ENCODE assay signal across 8 mouse cellular contexts in genomic region chr7:4478021-4478795, GRCm38 (mm10). TPM values are rescaled to one million over a fixed set of nuclear protein-coding genes. Genes with fewer than 3 reads are reported as not detected.
DNase-seq lines count a peak whose midpoint lies in the region; ATAC-seq and TF ChIP-seq lines count a peak whose summit lies in the region.

No protein-coding gene starts in this region.

- H3K4me3 ChIP-seq in ES-E14 (ENCODE audit: insufficient read depth in 1 of 2, low read depth in 1 of 2, low read length in 2 of 2, poor library complexity in 1 of 2, severe bottlenecking in 1 of 2): peak overlapping the region; percentile 80 to 85
- peak overlapping the region; percentile 54 for H3K4me3 ChIP-seq in cerebellum, adult 2 months (replicated peaks; ENCODE audit: insufficient read depth, low read depth, low read length)
- peak overlapping the region; percentile 37 for H3K4me3 ChIP-seq in forebrain, postnatal 0 days (ENCODE audit: low read depth, low read length)
- H3K4me3 ChIP-seq in lung, postnatal 0 days (ENCODE audit: low read depth, low read length): peak overlapping the region; percentile 38

- peak; percentile 18; the same call in 1 of the 2 replicates for TF ChIP-seq POLR2A in cerebellum, adult 2 months (IDR thresholded peaks at IDR 0.05; ENCODE audit: borderline replicate concordance, insufficient read depth, low read length)

- peak; percentile 87 for DNase-seq in ES-E14 (ENCODE audit: low read depth, low spot score)
- peak; percentile 76 to 86 for DNase-seq in cerebellum, adult 2 months
- DNase-seq in forebrain, postnatal 0 days: peak; percentile 74
- peak; percentile 83 for DNase-seq in heart, postnatal 4 days
- peak; percentile 45 to 57 for DNase-seq in layer of hippocampus, adult 8-10 months (ENCODE audit: low spot score in 2 of 2)
- peak; percentile 97 for DNase-seq in lung, postnatal 0 days (ENCODE audit: low spot score)
- DNase-seq in retina, embryonic 14.5 days (ENCODE audit: low spot score): peak; percentile 90
- no peak for DNase-seq in thymus, postnatal 10 days (ENCODE audit: low spot score in 2 of 2)

- H3K27me3 ChIP-seq in cerebellum, adult 2 months (ENCODE audit: control insufficient read depth, insufficient read depth, low read length): no peaks in the 10 kb centered on the region
- H3K27me3 ChIP-seq in forebrain, postnatal 0 days (ENCODE audit: insufficient read depth, low read length): no peaks in the 10 kb centered on the region; the same call in 1 of the 2 replicates
- no peaks in the 10 kb centered on the region for H3K27me3 ChIP-seq in lung, postnatal 0 days (replicated peaks; ENCODE audit: insufficient read depth, low read length)

- peak overlapping the region; percentile 59; the same call in 1 of the 2 replicates for H3K27ac ChIP-seq in ES-E14 (ENCODE audit: insufficient read depth, low read depth, low read length, poor library complexity, severe bottlenecking)
- no peak overlapping the region for H3K27ac ChIP-seq in cerebellum, adult 2 months (ENCODE audit: insufficient read depth, low read length)
- no peak overlapping the region for H3K27ac ChIP-seq in forebrain, postnatal 0 days (ENCODE audit: low read depth, low read length)
- H3K27ac ChIP-seq in lung, postnatal 0 days (ENCODE audit: low read length): peak overlapping the region; percentile 70

- H3K9me3 ChIP-seq in ES-E14 (ENCODE audit: control insufficient read depth, insufficient read depth, low read depth, low read length): no peaks in the 10 kb centered on the region
- no peaks in the 10 kb centered on the region for H3K9me3 ChIP-seq in forebrain, postnatal 0 days (ENCODE audit: low read length)
- no peaks in the 10 kb centered on the region for H3K9me3 ChIP-seq in lung, postnatal 0 days (ENCODE audit: low read length)

- peak; percentile 93 for ATAC-seq in forebrain, postnatal 0 days
- ATAC-seq in lung, postnatal 0 days: peak; percentile 96

- 1% methylated on average over 39 of the region's 39 CpGs for WGBS in cerebellum, adult 2 months
- WGBS in forebrain, postnatal 0 days: 3% methylated on average over 39 of the region's 39 CpGs
- 1% methylated on average over 39 of the region's 39 CpGs for WGBS in lung, postnatal 0 days

- H3K36me3 ChIP-seq in ES-E14 (ENCODE audit: control insufficient read depth, insufficient read depth, low read length, poor library complexity, severe bottlenecking): peaks cover 5% of the 10 kb centered on the region; the same call in 1 of the 2 replicates
- H3K36me3 ChIP-seq in forebrain, postnatal 0 days (ENCODE audit: insufficient read depth): peaks cover 31% of the 10 kb centered on the region
- peaks cover 14% of the 10 kb centered on the region; the same call in 1 of the 2 replicates for H3K36me3 ChIP-seq in lung, postnatal 0 days (ENCODE audit: insufficient read depth, low read length)

- peak overlapping the region; percentile 91 for H3K4me2 ChIP-seq in forebrain, postnatal 0 days (ENCODE audit: low read depth)
- H3K4me2 ChIP-seq in lung, postnatal 0 days (replicated peaks; ENCODE audit: low read depth, low read length): peak overlapping the region; percentile 69

- peak overlapping the region; percentile 66; the same call in 1 of the 2 replicates for H3K9ac ChIP-seq in ES-E14 (ENCODE audit: insufficient read depth, low read depth, low read length, poor library complexity, severe bottlenecking)
- peak overlapping the region; percentile 35 for H3K9ac ChIP-seq in forebrain, postnatal 0 days
- H3K9ac ChIP-seq in lung, postnatal 0 days (replicated peaks; ENCODE audit: low read depth): peak overlapping the region; percentile 29; the same call in 1 of the 2 replicates

- in situ Hi-C loops in ES-E14 (cut with MboI; ENCODE audit: low sequenced_read_pairs in 2 of 2, unreplicated experiment in 2 of 2): no loop called here

- TF ChIP-seq EP300 in lung, postnatal 0 days (IDR thresholded peaks at IDR 0.05): no peak

- H3K4me1 ChIP-seq in ES-E14 (ENCODE audit: control insufficient read depth in 2 of 2, insufficient read depth in 2 of 2, low read length in 2 of 2, poor library complexity in 1 of 2): peaks cover 1 to 5% of the 10 kb centered on the region in 2 experiments; a peak in 2 of 4 replicates
- no peaks in the 10 kb centered on the region; the same call in 1 of the 2 replicates for H3K4me1 ChIP-seq in cerebellum, adult 2 months (ENCODE audit: control insufficient read depth, insufficient read depth, low read length)
- 0 out of 2 replicates have a peak, but pooled peaks cover 4% of the 10 kb centered on the region for H3K4me1 ChIP-seq in forebrain, postnatal 0 days (ENCODE audit: insufficient read depth)
- H3K4me1 ChIP-seq in lung, postnatal 0 days (ENCODE audit: insufficient read depth, low read depth, low read length): peaks cover 6% of the 10 kb centered on the region; the same call in 1 of the 2 replicates

- no peak for TF ChIP-seq CTCF in cerebellum, adult 2 months (IDR thresholded peaks at IDR 0.05; ENCODE audit: borderline replicate concordance, insufficient read depth, low read depth, low read length)
- 0 out of 2 replicates have a peak, but pooled peaks have one; percentile 5 for TF ChIP-seq CTCF in forebrain, postnatal 0 days (IDR thresholded peaks at IDR 0.05; ENCODE audit: low read depth)
- TF ChIP-seq CTCF in lung, postnatal 0 days (IDR thresholded peaks at IDR 0.05): peak; percentile 28

TF ChIP-seq in ES-E14, 5 proteins besides CTCF, POLR2A, EP300 and RAD21:
- TF ChIP-seq CHD2 (IDR thresholded peaks at IDR 0.05; ENCODE audit: low read depth, low read length) (peak; percentile 59; the same call in 1 of the 2 replicates), HCFC1 (IDR thresholded peaks at IDR 0.05; ENCODE audit: borderline replicate concordance, insufficient read depth, low read length) (0 out of 2 replicates have a peak, but pooled peaks have one; percentile 16), MAFK (IDR thresholded peaks at IDR 0.05; ENCODE audit: insufficient read depth, low read depth, low read length) (no peak), ZC3H11A (IDR thresholded peaks at IDR 0.05; ENCODE audit: borderline replicate concordance, low read depth, low read length) (no peak)

RNA-seq across cellular contexts. Expression of gene Eps8l1, which starts 17.7 kb away (rescaled TPM):
- total RNA-seq in ES-E14 (2012; rRNA removed): 0.18 and 0.42 TPM in 2 replicates
- 10.6 and 20.6 TPM in 2 replicates for polyA plus RNA-seq in cerebellum, adult 2 months (2012; rRNA removed)
- 3.2 and 8.6 TPM in 2 replicates for total RNA-seq in forebrain, postnatal 0 days (2014; rRNA removed)
- polyA plus RNA-seq in forebrain, postnatal 0 days (2015; fragmentation: Nextera tagmentation; extraction: Ambion mirVana): 4.6 and 7.4 TPM in 2 replicates
- total RNA-seq in heart, postnatal 4 days (2021): 1 to 10 TPM; 1.6 to 2.7 TPM
- 1 to 10 TPM; 6.1 to 9.1 (median 6.2) TPM for total RNA-seq in layer of hippocampus, adult 8-10 months (2022)
- 15.0 and 22.5 TPM in 2 replicates for polyA plus RNA-seq in lung, postnatal 0 days (2015; fragmentation: Nextera tagmentation; extraction: Ambion mirVana)

RNA-seq across cellular contexts. Expression of gene Ppp1r12c, which starts 23.3 kb away (rescaled TPM):
- total RNA-seq in ES-E14 (2012; rRNA removed): 83.2 and 126 TPM in 2 replicates
- polyA plus RNA-seq in cerebellum, adult 2 months (2012; rRNA removed): 111 and 120 TPM in 2 replicates
- total RNA-seq in forebrain, postnatal 0 days (2014; rRNA removed): 94.2 and 100 TPM in 2 replicates
- 27.8 and 35.1 TPM in 2 replicates for polyA plus RNA-seq in forebrain, postnatal 0 days (2015; fragmentation: Nextera tagmentation; extraction: Ambion mirVana)
- total RNA-seq in heart, postnatal 4 days (2021): 10 to 100 TPM; 89.8 to 92.3 TPM
- 100 to 1,000 TPM; 143 to 158 (median 147) TPM for total RNA-seq in layer of hippocampus, adult 8-10 months (2022)
- polyA plus RNA-seq in lung, postnatal 0 days (2015; fragmentation: Nextera tagmentation; extraction: Ambion mirVana): 52.6 and 55.4 TPM in 2 replicates

RNA-seq across cellular contexts. Expression of gene Rdh13, which starts 32.8 kb away (rescaled TPM):
- 25.3 and 27.0 TPM in 2 replicates for total RNA-seq in ES-E14 (2012; rRNA removed)
- 32.7 and 33.0 TPM in 2 replicates for polyA plus RNA-seq in cerebellum, adult 2 months (2012; rRNA removed)
- total RNA-seq in forebrain, postnatal 0 days (2014; rRNA removed): 73.9 and 84.5 TPM in 2 replicates
- 28.5 and 37.9 TPM in 2 replicates for polyA plus RNA-seq in forebrain, postnatal 0 days (2015; fragmentation: Nextera tagmentation; extraction: Ambion mirVana)
- 10 to 100 TPM; 30.4 to 36.4 TPM for total RNA-seq in heart, postnatal 4 days (2021)
- total RNA-seq in layer of hippocampus, adult 8-10 months (2022): 10 to 100 TPM; 27.0 to 31.7 (median 30.2) TPM
- 14.1 and 17.4 TPM in 2 replicates for polyA plus RNA-seq in lung, postnatal 0 days (2015; fragmentation: Nextera tagmentation; extraction: Ambion mirVana)

RNA-seq across cellular contexts. Expression of gene Tnnt1, which starts 38.0 kb away (rescaled TPM):
- total RNA-seq in ES-E14 (2012; rRNA removed): 6.3 and 8.4 TPM in 2 replicates
- 2.9 and 6.7 TPM in 2 replicates for polyA plus RNA-seq in cerebellum, adult 2 months (2012; rRNA removed)
- total RNA-seq in forebrain, postnatal 0 days (2014; rRNA removed): 0.77 and 2.9 TPM in 2 replicates
- polyA plus RNA-seq in forebrain, postnatal 0 days (2015; fragmentation: Nextera tagmentation; extraction: Ambion mirVana): 3.4 and 3.9 TPM in 2 replicates
- total RNA-seq in heart, postnatal 4 days (2021): 10 to 100 TPM; 48.7 to 59.0 TPM
- total RNA-seq in layer of hippocampus, adult 8-10 months (2022): 1 to 10 TPM; 1.3 to 4.0 (median 2.0) TPM
- 14.0 and 17.8 TPM in 2 replicates for polyA plus RNA-seq in lung, postnatal 0 days (2015; fragmentation: Nextera tagmentation; extraction: Ambion mirVana)

RNA-seq across cellular contexts. Expression of gene Tnni3, which starts 45.8 kb away (rescaled TPM):
- total RNA-seq in ES-E14 (2012; rRNA removed): 7.8 and 17.9 TPM in 2 replicates
- polyA plus RNA-seq in cerebellum, adult 2 months (2012; rRNA removed): 5.4 and 9.5 TPM in 2 replicates
- 0.62 and 3.6 TPM in 2 replicates for total RNA-seq in forebrain, postnatal 0 days (2014; rRNA removed)
- polyA plus RNA-seq in forebrain, postnatal 0 days (2015; fragmentation: Nextera tagmentation; extraction: Ambion mirVana): 0.89 and 1.2 TPM in 2 replicates
- 1,000 to 10,000 TPM; 4,693 to 5,168 TPM for total RNA-seq in heart, postnatal 4 days (2021)
- total RNA-seq in layer of hippocampus, adult 8-10 months (2022): 1 to 10 TPM in 1 of 4 experiments, not detected in 3; 1.3 TPM
- polyA plus RNA-seq in lung, postnatal 0 days (2015; fragmentation: Nextera tagmentation; extraction: Ambion mirVana): 81.3 and 95.6 TPM in 2 replicates

Comparison
In these comparisons a context has a peak if more than half of its experiments do, and no peak if none do; other contexts are left out.
1. DNase-seq: peak in ES-E14 (single experiment), cerebellum, adult 2 months (2 of 2), forebrain, postnatal 0 days (single experiment), heart, postnatal 4 days (single experiment), layer of hippocampus, adult 8-10 months (2 of 2), lung, postnatal 0 days (single experiment) and retina, embryonic 14.5 days (single experiment); none in thymus, postnatal 10 days (0 of 2).
2. H3K27ac ChIP-seq: peak in ES-E14 (single experiment) and lung, postnatal 0 days (single experiment); none in cerebellum, adult 2 months (single experiment) and forebrain, postnatal 0 days (single experiment).
3. Peak in every context shown above with its lines, with median percentiles within 50 percentile points of each other: H3K4me3 ChIP-seq and H3K9ac ChIP-seq.